Mouse (Mus musculus): ENCODE measurements at regions not wholly inside any gene's neighbourhood (a gene's known extent, or its start where the extent isn't known, plus 50 kb on each side); places are given as distances from the start of the nearest gene placed in this dataset.

DNA sequence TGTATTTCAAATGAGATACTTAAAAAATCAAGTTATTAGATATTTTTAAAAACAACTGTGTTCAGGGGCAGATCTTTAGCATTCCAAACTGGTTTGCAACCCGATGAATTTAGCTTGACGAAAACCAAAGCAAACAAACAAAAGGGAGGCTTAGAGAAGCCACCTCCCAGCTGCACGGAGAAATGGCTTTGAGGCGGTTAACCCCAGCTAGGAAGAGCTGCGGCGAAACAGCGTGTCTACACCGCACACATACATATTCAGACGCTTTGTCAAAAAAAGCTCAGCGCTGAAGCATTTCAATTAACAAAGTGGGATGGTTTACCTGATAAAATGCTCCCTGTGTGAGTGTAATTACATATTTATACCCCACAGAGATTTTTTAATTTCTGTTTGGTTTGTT is 123.0 kb upstream of the Ap5m1 start:
- Histone ChIP-seq H3K9ac (no peak overlapping the region), H3K4me3 (no peak overlapping the region), H3K4me1 (replicated peaks) (peaks cover 10% of the 10 kb centered on the region), H3K27ac (replicated peaks) (no peak overlapping the region; the same call in 1 of the 2 replicates), H3K36me3 (no peaks in the 10 kb centered on the region), H3K9me3 (no peaks in the 10 kb centered on the region), H3K4me2 (peak overlapping the region; percentile 40), H3K27me3 (no peaks in the 10 kb centered on the region)
- 37% methylated on average over 10 of the region's 10 CpGs for WGBS
- peak; percentile 76 for ATAC-seq (ENCODE audit: low FRiP score, low read depth)

DNA sequence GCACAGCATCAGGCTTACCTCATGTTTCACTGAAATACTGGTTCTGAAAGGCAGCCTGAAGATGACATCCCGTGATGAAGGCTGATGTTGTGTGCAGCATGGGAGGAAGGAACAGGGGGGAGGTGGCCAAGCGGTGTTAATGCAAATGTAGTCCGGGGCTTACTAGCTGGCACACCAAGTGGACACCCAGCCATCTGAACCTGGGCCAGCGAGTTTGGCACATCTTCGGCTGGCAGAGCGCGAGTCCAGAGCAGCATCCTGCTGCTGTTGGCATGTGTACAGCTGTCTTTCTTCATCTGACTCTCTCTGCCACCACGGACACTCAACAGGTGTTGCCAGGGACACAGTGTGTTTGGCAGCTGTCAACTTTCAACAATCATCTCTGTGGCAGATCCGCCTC is 135.0 kb upstream of the Ap5m1 start:
- H3K9ac ChIP-seq, result no peak overlapping the region
- H3K27me3 ChIP-seq, result no peaks in the 10 kb centered on the region
- H3K4me2 ChIP-seq, result no peak overlapping the region
- peak; percentile 86 for ATAC-seq (ENCODE audit: low FRiP score, low read depth)
- no peak overlapping the region for H3K4me3 ChIP-seq
- H3K36me3 ChIP-seq, result no peaks in the 10 kb centered on the region
- no peak overlapping the region for H3K27ac ChIP-seq (replicated peaks)
- H3K4me1 ChIP-seq (replicated peaks), result no peaks in the 10 kb centered on the region
- 77% methylated on average over 9 of the region's 9 CpGs for WGBS
- H3K9me3 ChIP-seq, result no peaks in the 10 kb centered on the region

DNA sequence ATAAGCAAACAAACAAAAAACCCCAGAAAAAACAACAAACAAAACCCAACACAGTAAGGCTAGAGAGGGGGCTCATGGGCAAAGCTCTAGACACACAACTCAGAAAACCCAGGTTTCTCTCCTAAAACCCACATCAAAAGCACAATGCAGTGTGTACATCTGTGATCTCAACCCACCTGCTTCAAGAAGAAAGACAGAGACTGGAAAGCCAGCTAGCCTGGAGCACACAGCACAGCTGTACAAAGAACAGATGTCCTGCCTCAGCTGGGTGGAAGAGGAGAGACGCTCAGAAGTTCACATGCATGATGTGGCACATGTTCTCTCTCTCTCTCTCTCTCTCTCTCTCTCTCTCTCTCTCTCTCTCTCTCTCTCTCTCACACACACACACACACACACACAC is 140.0 kb upstream of the Ap5m1 start:
- ATAC-seq (ENCODE audit: low FRiP score, low read depth), result no peak
- H3K4me3 ChIP-seq, result no peak overlapping the region
- H3K9me3 ChIP-seq, result no peaks in the 10 kb centered on the region
- H3K4me1 ChIP-seq (replicated peaks), result no peaks in the 10 kb centered on the region
- no peak overlapping the region for H3K4me2 ChIP-seq
- 70% methylated on average over 1 of the region's 1 CpGs for WGBS
- no peaks in the 10 kb centered on the region for H3K27me3 ChIP-seq
- H3K36me3 ChIP-seq, result no peaks in the 10 kb centered on the region
- no peak overlapping the region for H3K27ac ChIP-seq (replicated peaks)
- no peak overlapping the region for H3K9ac ChIP-seq

DNA sequence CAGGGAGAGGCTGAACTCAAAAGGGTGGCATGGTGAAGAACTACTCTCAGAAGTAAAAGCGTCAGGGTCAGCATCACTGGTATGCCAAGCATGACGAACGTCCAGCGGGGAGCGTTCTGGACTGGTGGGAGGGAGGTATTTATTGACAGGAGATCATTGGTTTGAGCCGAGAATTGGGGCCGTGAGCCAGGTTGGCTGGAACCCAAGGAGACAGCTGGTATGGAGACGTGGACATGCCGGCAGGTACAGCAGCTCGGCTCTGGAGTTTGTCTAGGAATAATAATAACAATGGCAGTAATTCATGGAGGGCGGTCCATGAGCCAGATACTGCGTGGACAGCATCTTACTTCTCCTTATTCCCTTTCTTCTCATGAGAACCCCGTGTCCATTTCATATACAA is 156.5 kb upstream of the Ap5m1 start:
- WGBS, result 68% methylated on average over 13 of the region's 13 CpGs
- H3K4me3 ChIP-seq, result no peak overlapping the region
- no peak overlapping the region for H3K27ac ChIP-seq (replicated peaks)
- H3K4me2 ChIP-seq, result no peak overlapping the region
- no peak overlapping the region for H3K9ac ChIP-seq
- H3K9me3 ChIP-seq, result no peaks in the 10 kb centered on the region
- no peaks in the 10 kb centered on the region for H3K36me3 ChIP-seq
- 0 out of 2 replicates have a peak, but pooled peaks have one; percentile 55 for ATAC-seq (ENCODE audit: low FRiP score, low read depth)
- H3K4me1 ChIP-seq (replicated peaks), result 0 out of 2 replicates have a peak, but pooled peaks cover 13% of the 10 kb centered on the region
- no peaks in the 10 kb centered on the region for H3K27me3 ChIP-seq

DNA sequence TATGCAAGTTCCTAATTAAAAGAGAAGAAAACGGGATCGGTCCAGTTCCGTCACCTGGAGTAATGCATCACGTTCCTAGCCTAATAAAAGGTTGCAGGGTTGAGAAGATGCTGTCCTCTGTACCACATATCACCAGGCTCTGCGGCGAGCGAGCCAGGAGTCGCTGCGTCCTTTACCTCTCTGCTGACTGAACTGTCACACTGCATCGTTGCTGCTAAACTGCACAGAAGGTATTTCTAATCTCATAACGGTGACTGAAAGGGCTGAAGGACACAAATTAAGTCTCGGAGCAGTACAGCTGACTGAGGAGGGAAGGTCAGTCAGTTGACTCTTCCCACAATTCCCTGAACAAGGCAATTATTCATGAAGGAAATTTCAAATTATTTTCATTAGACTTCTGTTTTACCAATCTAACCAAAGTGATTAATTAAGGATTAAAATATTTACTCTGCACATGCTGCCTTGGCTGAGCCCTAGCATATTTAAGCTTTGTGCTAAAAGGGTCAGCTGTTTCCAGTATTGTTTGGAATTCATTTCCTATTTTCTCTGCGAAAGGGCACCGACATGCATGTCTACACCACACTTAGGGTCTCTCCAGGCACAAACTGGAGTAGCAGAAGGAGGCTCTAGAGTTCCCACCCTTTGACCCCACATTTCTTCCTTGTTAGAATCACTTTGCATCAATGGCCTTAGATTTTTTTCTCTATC is 157.8 kb upstream of the Ap5m1 start:
- no peak overlapping the region for H3K9ac ChIP-seq
- no peaks in the 10 kb centered on the region for H3K27me3 ChIP-seq
- H3K4me3 ChIP-seq, result no peak overlapping the region
- no peak overlapping the region for H3K4me2 ChIP-seq
- ATAC-seq (ENCODE audit: low FRiP score, low read depth), result peak; percentile 65
- H3K36me3 ChIP-seq, result no peaks in the 10 kb centered on the region
- peak overlapping the region; percentile 9; the same call in 1 of the 2 replicates for H3K27ac ChIP-seq (replicated peaks)
- H3K4me1 ChIP-seq (replicated peaks), result peaks cover 16% of the 10 kb centered on the region
- no peaks in the 10 kb centered on the region for H3K9me3 ChIP-seq
- WGBS, result 47% methylated on average over 14 of the region's 14 CpGs

DNA sequence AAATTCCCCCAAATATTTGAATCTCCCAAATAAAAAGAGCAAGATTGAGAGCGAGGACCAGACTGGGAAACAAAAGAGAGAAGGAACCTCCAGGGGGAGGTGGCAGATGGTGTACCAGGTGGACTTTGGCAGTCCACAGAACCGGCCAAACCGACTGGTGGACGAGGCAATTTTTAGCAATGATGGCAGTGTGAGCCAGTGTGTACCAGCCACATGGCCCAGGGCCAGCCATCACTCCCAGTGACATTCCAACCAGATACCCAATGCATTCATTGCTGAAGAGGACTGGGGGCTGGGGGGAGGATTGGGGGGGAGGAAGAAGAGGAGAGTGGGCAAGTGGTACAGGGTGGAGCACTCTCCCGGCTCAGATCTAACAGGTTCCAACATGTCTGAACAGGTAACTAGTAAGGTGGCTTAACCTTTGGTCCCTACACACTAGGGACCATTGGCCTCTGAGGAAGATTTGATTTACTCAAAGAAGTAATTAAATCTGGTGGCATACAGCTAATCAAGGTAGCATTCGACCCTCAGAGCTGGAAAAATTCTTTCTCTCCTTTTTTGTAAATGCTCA is 158.4 kb upstream of the Ap5m1 start:
- no peak overlapping the region for H3K9ac ChIP-seq
- peaks cover 16% of the 10 kb centered on the region for H3K4me1 ChIP-seq (replicated peaks)
- H3K36me3 ChIP-seq, result no peaks in the 10 kb centered on the region
- ATAC-seq (ENCODE audit: low FRiP score, low read depth), result peak; percentile 72
- H3K27ac ChIP-seq (replicated peaks), result peak overlapping the region; percentile 9
- no peaks in the 10 kb centered on the region for H3K27me3 ChIP-seq
- no peaks in the 10 kb centered on the region for H3K9me3 ChIP-seq
- 55% methylated on average over 6 of the region's 6 CpGs for whole genome bisulfite sequencing
- no peak overlapping the region for H3K4me3 ChIP-seq
- no peak overlapping the region for H3K4me2 ChIP-seq

DNA sequence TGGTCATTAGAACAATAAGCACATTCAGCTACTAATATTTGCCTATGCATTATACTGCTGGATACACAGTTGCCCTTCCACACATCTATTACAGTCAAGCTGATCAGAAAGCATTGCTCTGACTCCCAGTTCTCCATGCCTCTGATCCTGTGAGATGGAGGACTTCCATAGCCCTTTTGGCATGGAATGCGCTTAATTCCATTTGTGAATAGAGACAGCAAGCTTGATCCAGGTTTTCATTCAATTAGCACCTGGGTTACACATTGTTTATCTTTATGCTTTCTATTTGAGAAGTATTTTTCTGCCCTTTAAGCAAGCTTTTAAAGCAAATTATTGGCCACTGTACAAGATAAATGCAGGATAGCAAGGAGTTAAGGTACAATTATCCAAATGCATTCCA is 158.9 kb upstream of the Ap5m1 start:
- H3K4me2 ChIP-seq, result no peak overlapping the region
- H3K9me3 ChIP-seq, result no peaks in the 10 kb centered on the region
- H3K27ac ChIP-seq (replicated peaks), result peak overlapping the region; percentile 9; the same call in 1 of the 2 replicates
- no peaks in the 10 kb centered on the region for H3K36me3 ChIP-seq
- no peak for ATAC-seq (ENCODE audit: low FRiP score, low read depth)
- peaks cover 16% of the 10 kb centered on the region for H3K4me1 ChIP-seq (replicated peaks)
- H3K27me3 ChIP-seq, result no peaks in the 10 kb centered on the region
- WGBS, result 86% methylated on average over 1 of the region's 1 CpGs
- no peak overlapping the region for H3K9ac ChIP-seq
- no peak overlapping the region for H3K4me3 ChIP-seq

DNA sequence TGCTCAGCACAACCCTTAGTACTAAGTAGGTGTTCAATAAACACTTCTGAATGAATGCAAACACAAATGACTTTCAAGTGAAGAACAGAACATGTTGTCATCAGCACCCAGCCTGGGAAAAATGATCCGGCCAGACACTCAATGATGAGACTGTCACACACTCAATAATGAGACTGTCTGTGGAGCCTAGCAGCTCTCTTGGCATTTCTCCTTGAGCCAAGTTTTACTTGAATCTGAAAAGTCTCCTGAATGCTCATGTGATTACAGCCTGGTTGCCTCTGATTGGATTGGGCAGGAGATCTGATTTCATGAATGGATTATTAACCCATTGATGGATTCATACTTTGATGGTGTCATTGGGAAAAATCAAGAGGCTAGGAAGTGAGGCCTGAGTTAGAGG is 161.3 kb upstream of the Ap5m1 start:
- Histone ChIP-seq H3K4me3 (no peak overlapping the region), H3K9me3 (no peaks in the 10 kb centered on the region), H3K4me2 (no peak overlapping the region), H3K4me1 (replicated peaks) (peaks cover 16% of the 10 kb centered on the region), H3K9ac (no peak overlapping the region), H3K27ac (replicated peaks) (no peak overlapping the region), H3K36me3 (no peaks in the 10 kb centered on the region), H3K27me3 (no peaks in the 10 kb centered on the region)
- no peak for ATAC-seq (ENCODE audit: low FRiP score, low read depth)
- 71% methylated on average over 1 of the region's 1 CpGs for whole genome bisulfite sequencing

DNA sequence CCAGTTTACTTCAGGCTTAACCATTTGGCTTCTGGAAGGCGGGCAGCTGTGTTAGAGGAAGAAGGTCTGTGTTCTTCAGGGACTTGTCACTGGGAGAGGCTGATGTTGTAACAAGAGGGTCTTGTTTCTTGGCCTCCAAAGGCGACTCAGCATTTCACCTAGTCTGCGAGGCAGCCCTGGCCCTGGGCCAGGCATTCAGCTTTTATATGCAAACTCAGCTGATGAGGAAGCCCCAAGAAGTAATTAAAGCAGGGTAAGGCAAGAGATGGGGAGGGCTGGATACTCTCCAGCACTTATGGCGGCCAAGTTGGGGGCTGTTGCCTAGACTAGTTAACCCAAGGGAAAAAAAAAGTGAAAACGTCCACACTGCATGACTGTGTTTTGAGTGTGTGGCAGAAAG is 162.4 kb upstream of the Ap5m1 start:
- Histone ChIP-seq H3K9me3 (no peaks in the 10 kb centered on the region), H3K4me3 (no peak overlapping the region), H3K4me1 (replicated peaks) (peaks cover 16% of the 10 kb centered on the region), H3K4me2 (no peak overlapping the region), H3K27ac (replicated peaks) (no peak overlapping the region), H3K9ac (no peak overlapping the region), H3K36me3 (no peaks in the 10 kb centered on the region), H3K27me3 (no peaks in the 10 kb centered on the region)
- ATAC-seq (ENCODE audit: low FRiP score, low read depth), result no peak
- 28% methylated on average over 5 of the region's 5 CpGs for WGBS

DNA sequence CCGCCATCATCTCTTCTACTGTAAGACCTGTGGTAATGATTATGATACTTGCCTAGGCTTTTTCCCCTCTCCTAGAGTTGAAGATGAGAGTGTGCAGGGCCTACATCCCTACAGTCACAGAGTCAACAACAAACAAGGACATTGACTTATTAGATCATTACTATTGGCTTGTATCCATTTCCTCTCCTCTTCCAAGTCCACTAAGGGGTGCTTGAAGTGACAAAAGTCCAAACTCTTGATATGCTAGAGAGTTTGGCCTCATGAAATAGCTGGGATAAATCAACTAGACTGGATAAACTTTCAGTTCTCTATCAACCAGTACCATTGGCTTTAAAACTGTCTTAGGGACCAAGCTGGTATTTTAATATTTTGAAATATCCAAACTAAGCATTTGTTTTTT is 165.7 kb upstream of the Ap5m1 start:
- Histone ChIP-seq H3K9ac (no peak overlapping the region), H3K4me1 (replicated peaks) (peaks cover 4% of the 10 kb centered on the region), H3K36me3 (no peaks in the 10 kb centered on the region), H3K27ac (replicated peaks) (no peak overlapping the region), H3K4me2 (no peak overlapping the region), H3K27me3 (no peaks in the 10 kb centered on the region), H3K4me3 (no peak overlapping the region), H3K9me3 (no peaks in the 10 kb centered on the region)
- 95% methylated on average over 1 of the region's 1 CpGs for WGBS
- no peak for ATAC-seq (ENCODE audit: low FRiP score, low read depth)

DNA sequence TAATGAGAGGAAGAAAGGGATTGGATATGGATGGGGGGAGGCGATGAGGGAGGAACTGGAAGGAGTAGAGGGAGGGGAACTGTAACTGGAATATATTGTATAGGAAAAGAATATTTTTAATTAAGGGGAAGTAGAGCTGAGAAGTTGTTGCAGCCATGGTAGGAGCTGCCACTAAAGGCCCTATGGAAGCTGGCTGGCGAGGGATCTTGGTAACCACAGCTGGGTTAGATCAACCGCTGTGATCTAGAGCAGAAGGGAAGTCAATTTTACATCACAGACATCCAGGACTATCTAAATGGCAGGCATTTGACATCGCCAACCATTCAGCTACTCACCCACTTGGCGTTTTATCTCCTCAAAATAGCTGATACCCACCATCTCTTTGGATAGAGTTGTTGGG is 168.8 kb upstream of the Ap5m1 start:
- H3K4me3 ChIP-seq, result no peak overlapping the region
- no peaks in the 10 kb centered on the region for H3K27me3 ChIP-seq
- ATAC-seq (ENCODE audit: low FRiP score, low read depth), result no peak
- no peak overlapping the region for H3K4me2 ChIP-seq
- no peak overlapping the region for H3K27ac ChIP-seq (replicated peaks)
- no peaks in the 10 kb centered on the region for H3K4me1 ChIP-seq (replicated peaks)
- 93% methylated on average over 5 of the region's 5 CpGs for WGBS
- H3K9me3 ChIP-seq, result no peaks in the 10 kb centered on the region
- H3K36me3 ChIP-seq, result no peaks in the 10 kb centered on the region
- H3K9ac ChIP-seq, result no peak overlapping the region

DNA sequence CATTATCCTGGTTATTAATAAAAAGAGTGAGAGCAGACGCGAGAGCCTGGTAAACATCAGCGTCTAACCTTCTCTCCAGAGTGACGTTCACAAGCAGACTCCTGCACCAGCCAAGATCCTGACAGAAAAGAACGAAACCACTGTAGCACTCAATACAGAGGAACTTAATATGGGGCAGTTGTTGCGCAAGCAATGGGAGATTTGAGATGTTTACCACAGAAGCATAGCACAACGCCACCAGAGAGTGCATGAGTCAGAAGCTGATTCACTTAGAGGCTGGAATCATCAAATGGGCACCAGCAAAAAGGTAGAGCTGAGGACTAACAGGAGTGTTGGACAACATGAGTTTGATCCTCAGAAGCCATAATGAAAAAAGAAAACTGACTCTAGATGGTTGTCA is 169.7 kb upstream of the Ap5m1 start:
- no peak overlapping the region for H3K4me3 ChIP-seq
- ATAC-seq (ENCODE audit: low FRiP score, low read depth), result no peak

More for the DNA sequence above, 169.7 kb upstream of the Ap5m1 start:
- H3K27me3 ChIP-seq, result no peaks in the 10 kb centered on the region
- H3K9ac ChIP-seq, result no peak overlapping the region
- no peak overlapping the region for H3K4me2 ChIP-seq
- 87% methylated on average over 7 of the region's 7 CpGs for WGBS
- H3K9me3 ChIP-seq, result no peaks in the 10 kb centered on the region
- H3K36me3 ChIP-seq, result no peaks in the 10 kb centered on the region
- no peaks in the 10 kb centered on the region for H3K4me1 ChIP-seq (replicated peaks)
- H3K27ac ChIP-seq (replicated peaks), result no peak overlapping the region
